Mouse (Mus musculus) mesoderm, embryonic 11.5 days (tissue): ENCODE results near the gene Acox1.

Experiments
- DNase-seq: peaks from one replicate; pipeline ENCODE4 v3.0.0-alpha.2; 2012; ENCODE audit warnings: low read depth, low spot score

Gene Acox1

GRCm38 (mm10) chr11:116212847-116213246 lies 14.0 kb upstream of the Acox1 start:
- no peak for DNase-seq

GRCm38 (mm10) chr11:116210696-116211095 lies 11.9 kb upstream of the Acox1 start:
- no peak for DNase-seq

- DNase-seq, result no peak
Observed at GRCm38 (mm10) chr11:116209257-116209656, 10.4 kb upstream of the Acox1 start.

GRCm38 (mm10) chr11:116208660-116209059 lies 9.8 kb upstream of the Acox1 start:
- DNase-seq, result no peak

GRCm38 (mm10) chr11:116206678-116207077 lies 7.8 kb upstream of the Acox1 start:
- DNase-seq, result no peak

GRCm38 (mm10) chr11:116203150-116203549 lies 4.3 kb upstream of the Acox1 start:
- DNase-seq, result no peak

GRCm38 (mm10) chr11:116201151-116201550 lies 2.3 kb upstream of the Acox1 start:
- DNase-seq, result no peak

- no peak for DNase-seq
Observed at GRCm38 (mm10) chr11:116198132-116198531, 713 bp downstream of the Acox1 start.

- DNase-seq, result no peak
Observed at GRCm38 (mm10) chr11:116197584-116197906, 1.3 kb downstream of the Acox1 start.

GRCm38 (mm10) chr11:116196866-116197583 lies 1.8 kb downstream of the Acox1 start:
- DNase-seq, result no peak

- no peak for DNase-seq
Observed at GRCm38 (mm10) chr11:116196336-116196735, 2.5 kb downstream of the Acox1 start.

- DNase-seq, result no peak
Observed at GRCm38 (mm10) chr11:116195252-116195651, 3.6 kb downstream of the Acox1 start.

- no peak for DNase-seq
Observed at GRCm38 (mm10) chr11:116194619-116195018, 4.2 kb downstream of the Acox1 start.

- no peak for DNase-seq
Observed at GRCm38 (mm10) chr11:116187226-116187930, 11.5 kb downstream of the Acox1 start.

GRCm38 (mm10) chr11:116186360-116186759 lies 12.5 kb downstream of the Acox1 start:
- no peak for DNase-seq

- no peak for DNase-seq
Observed at GRCm38 (mm10) chr11:116185836-116186235, 13.0 kb downstream of the Acox1 start.

- no peak for DNase-seq
Observed at GRCm38 (mm10) chr11:116178411-116179121, 20.3 kb downstream of the Acox1 start.

- no peak for DNase-seq
Observed at GRCm38 (mm10) chr11:116176010-116176409, 22.8 kb downstream of the Acox1 start.

- DNase-seq, result no peak
Observed at GRCm38 (mm10) chr11:116174775-116175448, 23.9 kb downstream of the Acox1 start.

- DNase-seq, result no peak
Observed at GRCm38 (mm10) chr11:116171959-116172358, 26.9 kb downstream of the Acox1 start.

- DNase-seq, result no peak
Observed at GRCm38 (mm10) chr11:116170003-116170800, 28.6 kb downstream of the Acox1 start.
